Mouse (Mus musculus) layer of hippocampus, adult 11-12 months (tissue): ENCODE measurements around the gene Tmem161a.
A peak's percentile ranks its signal among the peaks of the same experiment; 100 is the strongest.
"Not testable (repeated sequence)": the region's sequence is repeated elsewhere in the genome, so short reads cannot be mapped to it uniquely, and the experiment has no call there.

ENCODE experiments used
- DNase-seq: peaks from one replicate; pipeline ENCODE4 v3.0.0; 2022; ENCODE audit warnings: low spot score

The Tmem161a gene

DNA sequence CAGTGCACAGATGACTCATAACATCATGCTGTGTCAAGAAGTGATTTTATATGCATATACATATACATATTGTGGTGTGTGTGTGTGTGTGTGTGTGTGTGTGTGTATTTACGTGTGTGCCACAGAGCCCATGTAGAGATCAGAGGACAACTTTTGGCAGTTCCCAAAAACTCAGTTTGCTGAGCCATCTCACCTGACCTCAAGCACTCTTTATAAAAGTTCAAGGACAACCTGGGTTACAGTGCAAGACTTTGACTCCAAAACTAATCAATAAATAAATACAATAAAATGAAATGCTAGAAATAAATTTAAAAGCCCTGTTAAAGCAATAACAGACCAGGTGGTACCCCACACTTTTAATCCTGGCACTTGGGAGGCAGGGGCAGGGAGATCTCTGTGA is 39.1 kb downstream of the Tmem161a start:
- DNase-seq, result no peak

DNA sequence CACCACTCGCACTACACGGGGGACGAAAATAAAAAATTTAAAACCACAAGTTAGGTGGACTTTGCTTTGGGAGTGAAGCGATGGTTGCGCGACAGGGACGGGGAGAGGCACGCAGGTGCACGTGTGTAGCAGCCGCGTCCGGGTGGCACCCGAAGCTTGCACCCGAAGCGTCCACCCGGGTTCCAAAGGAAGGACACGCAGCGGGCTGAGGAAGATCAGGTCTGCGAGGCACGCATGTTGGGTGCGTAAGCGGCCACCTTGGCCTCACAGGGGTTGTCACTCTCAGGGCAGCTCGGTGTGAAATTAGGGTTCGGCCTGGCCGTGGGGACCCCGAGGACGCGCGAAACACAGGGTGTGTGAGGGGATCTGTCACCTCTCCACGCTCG is 39.6 kb downstream of the Tmem161a start:
- DNase-seq, result no peak

DNA sequence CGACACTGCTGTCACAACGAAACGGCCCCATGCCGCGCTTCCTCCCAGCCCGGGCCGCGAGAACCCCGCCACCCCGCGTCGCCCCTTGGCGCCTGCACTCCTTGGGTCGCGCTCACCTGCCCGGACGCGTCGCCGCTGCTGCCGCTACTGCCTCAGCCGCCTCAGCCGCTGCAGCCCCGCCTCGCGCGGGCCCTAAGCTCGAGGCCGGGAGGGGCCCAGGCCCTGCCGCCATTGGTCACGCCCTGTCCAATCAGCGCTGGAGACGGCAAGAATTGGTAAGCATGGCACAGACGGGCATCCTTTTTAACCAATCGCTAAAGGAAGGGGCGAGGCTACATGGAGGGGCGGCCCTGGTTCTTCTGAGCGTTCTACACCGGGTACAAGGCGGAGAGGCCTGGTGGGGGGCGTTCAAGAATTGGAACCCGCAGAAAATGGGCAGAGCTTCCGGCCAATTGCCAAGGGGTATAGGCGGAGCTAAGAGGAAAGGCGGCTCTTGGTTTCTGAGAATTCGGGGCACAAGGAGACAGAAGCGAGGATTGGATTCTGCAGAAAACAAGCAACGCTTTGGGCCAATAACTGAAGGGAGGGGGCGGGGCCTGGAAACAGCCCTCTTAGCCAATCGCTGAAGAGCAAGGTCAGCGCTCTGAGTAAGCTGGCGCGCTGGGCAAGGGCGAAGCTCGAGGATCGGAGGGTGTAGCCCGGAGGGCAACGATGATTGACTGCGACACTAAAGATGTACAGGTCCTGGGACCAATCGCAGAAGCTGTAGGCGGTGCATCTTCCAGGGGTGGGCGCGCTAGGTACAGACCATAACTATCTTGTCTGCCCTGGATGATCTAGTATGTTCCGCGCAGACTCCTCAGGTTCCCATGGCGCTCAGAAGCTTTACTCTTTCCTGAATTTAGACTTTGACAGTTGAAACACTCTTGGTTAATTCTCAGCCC is 40.2 kb downstream of the Tmem161a start, which contains the start of gene Slc25a42:
Gene Slc25a42, minus strand, starts transcription at position 194 of the 944 bp plus-strand sequence.
- DNase-seq, result peak; percentile 99

DNA sequence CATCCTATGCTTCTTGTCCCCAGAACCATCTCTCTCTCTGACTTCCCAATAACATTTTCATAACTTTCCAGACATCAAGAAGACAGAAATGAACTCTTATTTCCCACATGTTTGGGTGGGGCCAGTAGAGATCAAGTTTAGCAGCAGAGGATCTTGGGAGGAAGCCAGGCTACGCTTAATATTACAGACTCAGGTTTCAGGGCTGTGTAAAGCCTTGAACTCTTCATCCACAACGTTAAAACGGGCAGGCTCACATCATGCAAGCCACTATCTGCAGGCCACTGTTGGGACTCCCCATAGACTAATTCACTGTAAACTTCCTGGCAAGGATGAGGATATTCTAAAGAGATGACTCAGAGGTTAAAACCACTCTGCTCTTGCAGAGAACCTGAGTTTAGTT is 42.3 kb downstream of the Tmem161a start:
- DNase-seq, result no peak

DNA sequence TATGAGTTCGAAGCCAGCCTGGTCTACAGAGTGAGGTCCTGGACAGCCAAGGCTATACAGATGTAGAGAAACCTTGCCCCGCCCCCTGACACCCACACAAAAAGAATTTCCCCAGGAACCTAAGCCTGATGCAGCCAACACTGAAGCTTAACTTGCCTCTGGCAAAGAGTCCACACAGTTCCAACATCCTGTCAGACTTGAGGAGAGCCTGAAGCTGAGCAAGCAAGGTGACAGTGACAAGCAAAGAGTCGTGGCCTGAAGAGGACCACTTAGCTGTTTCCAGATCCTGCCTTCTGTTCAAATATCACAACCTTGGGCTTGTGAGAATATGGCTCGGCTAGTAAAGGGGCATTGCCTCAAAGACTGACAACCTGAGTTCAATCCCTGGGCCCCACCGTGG is 42.9 kb downstream of the Tmem161a start:
- no peak for DNase-seq

DNA sequence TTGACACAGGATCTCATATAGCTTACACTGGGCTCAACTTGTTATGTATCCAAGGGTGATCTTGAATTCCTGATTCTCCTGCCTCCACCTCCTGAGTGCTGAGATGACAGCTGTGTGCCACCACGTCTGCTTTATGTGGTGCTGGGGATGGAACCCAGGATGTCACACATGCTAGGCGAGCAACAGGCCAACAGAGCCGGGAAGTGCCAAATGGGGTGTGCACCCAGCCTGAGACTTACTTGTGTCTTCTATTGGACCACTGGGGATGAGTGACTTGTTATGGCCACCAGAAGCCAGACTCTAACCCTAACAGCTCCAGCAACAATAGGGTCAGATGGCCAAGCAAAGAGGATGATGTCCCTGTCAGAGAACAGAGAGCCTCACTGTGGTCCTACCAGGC is 44.0 kb downstream of the Tmem161a start:
- DNase-seq, result not testable (repeated sequence)

DNA sequence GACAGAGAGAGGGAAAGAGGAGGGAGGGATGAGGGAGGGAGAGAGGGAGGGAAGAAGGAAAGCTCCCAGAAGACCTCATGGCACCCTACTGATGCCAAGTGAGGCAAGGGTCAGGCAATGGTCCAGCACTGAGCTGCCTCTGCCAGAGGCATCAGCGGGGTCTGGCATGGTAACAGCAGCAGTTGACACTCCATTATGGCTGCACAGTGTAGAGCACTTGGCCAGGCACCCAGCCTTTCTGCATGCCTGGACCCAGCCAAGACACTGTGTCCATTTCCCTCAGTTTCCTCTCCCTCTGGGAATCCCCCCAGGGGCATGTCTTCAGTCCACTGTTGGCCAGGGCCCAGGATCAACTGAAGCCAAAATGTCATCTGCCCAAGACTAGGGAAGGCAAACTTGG is 44.4 kb downstream of the Tmem161a start:
- DNase-seq, result peak; percentile 87

DNA sequence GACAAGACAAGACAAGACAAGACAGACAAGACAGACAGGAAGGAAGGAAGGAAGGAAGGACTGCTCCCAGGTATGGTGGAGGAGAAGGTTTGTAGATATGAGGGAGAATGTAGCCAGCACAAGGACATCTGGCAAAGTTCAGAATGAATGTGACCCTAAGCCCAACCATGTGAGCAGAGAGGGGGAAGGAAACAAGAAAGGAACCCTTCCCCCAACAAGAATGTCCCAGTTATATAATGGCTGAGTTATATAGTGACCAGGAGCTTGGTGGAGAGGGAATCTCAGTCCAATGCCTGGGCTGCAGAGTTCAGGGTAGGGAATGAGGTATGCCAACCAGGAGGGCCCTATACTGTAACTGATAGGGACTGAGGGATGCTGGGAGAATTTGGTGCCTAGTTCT is 45.3 kb downstream of the Tmem161a start:
- DNase-seq, result no peak

DNA sequence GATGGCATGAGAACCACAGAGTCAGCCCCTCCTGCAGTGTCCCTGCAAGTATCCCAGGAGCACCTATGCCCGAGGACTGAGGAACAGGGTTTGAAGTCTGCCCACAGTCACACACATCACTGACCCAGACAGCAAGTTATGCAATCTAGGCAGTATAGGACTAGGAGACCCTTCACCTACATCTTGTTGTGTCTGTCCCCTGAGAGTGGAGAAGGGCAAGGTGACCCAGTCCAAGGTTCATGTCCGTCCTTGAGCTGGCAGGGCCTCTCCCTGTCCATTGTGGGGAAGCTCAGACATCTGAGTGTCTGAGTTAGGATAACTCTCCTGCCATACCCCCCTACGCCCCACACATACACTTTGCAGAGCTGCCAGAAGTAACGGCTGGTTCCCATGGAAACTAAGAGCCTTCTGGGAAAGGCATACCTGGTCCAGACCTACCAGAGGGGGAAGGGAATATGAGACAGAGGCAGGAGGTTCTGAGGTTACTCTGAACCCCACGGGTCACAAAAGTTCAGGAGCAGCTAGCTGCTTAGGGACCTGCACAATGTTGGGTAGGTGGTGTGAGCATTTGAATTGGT is 47.0 kb downstream of the Tmem161a start:
- DNase-seq, result no peak

DNA sequence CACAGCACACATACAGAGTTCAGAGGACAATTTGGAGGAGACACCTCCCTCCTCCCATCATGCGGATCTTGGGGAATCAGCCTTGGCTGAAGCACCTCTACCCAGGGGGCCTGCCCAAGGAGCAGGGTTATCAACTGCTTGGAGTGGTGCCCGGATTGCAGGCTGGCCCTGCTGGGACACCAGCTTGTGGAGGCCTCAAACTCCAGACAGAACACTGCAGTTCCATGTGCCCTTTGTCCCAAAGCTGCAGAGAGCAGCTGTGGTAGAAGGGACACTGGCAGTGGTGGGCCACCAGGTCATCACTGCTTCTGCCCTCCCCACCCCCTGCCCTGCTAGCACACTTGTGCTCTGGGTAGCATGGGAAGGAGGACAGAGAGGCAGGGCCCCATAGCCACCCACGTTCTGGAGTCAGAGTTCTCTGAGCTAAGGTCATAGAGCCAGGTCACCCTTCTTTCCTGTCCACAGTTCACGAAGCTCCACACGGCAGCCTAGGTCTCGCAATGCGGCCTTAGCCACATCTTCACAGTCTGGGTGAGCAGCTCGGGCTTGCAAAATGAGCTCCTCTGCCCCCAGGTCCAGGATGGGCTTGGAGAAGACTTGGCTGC is 48.2 kb downstream of the Tmem161a start:
- DNase-seq, result no peak

DNA sequence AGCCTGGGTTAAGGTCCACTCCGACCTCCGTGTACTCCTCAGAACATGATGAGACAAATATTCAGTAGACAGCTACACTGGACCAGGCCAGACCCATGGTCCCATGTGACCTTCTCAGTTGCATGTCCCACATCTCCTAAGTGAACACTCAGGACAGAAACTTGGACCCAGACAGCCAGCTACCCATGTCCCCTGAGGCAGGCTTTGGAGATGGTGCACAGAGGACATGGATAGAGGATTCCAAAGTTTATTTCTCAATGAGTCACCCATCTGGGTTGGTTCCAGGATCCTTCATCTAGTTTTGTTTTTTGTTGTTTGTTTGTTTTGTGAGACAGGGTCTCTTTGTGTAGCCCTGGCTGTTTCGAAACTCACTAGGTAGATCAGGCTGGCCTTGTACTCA is 48.8 kb downstream of the Tmem161a start:
- no peak for DNase-seq

DNA sequence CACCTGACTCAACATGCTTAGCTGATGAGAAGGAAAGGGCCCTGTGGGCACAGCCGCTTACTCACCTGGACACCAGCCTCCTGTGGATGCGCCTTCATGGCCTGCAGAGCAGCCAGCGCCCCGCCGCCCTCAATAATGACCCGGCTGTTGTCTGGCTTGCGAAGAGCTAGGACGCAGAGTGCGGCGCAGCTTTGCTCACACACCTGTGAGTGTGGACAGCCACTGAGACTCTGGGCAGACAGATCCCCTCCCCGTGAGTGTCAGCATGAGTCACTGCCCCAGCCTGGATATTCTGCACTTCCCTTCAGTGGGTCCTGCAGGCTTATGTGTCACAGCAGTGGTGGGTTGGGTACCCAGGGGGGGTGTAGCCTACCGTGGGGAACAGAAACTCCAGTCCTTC is 49.9 kb downstream of the Tmem161a start:
- DNase-seq, result no peak

DNA sequence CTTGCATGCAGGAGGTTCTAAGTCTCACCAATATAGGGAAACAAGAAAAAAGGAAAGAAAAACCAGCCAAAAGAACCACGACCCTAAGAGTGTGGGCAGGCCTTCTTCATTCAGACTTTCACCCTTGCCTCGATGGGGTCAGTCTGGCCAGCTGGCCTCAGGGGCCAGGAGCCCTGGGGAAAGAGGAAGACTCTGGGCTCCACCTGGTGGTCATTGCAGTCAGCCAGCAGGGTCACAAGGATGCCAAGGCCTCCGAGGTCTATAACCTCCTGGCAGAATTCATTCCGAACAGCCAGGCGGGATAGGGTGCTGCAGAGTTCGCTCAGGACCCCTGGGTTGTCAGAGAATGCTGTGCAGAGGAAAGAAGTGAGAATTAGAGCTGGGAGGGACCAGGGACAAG is 51.2 kb downstream of the Tmem161a start:
- DNase-seq, result peak; percentile 58

DNA sequence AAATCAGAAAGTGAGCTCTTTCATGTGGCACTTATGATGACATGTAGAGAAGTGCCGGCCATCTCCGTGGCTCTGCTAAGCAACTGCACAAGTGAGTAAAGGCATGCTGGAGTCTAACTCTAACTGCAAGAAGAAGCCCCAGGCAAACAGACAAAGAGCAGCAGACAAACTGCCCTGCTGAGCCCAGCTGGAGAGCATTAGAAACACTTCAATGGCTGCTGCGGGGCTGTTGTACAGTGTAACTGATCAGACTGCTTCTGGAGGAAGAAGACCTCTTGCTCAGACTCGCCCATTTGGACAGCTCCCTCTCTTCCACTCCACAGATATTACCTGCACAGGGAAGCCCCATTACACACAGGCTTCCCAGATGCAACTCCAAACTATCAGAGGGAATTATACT is 55.8 kb downstream of the Tmem161a start:
- no peak for DNase-seq

DNA sequence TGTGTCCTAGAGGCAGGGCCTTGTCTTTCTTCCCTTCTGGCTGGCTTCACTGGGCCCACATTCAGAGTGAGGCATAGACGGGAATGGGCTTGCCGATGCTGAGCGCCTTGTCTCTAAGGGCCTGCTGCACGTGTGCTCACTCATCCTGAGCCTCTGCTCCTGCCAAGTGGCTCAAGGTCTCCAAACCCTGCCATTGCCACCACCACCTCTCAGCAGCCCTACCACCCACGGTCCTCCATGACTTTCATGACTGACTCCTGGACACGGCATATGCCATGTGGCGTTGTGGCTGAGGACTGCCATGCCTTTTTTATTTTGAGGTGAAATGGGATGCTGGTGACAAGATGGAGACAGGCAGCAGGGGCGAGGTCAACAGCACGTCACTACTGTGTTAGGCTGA is 58.7 kb downstream of the Tmem161a start:
- no peak for DNase-seq
